In the genomic region with DNA sequence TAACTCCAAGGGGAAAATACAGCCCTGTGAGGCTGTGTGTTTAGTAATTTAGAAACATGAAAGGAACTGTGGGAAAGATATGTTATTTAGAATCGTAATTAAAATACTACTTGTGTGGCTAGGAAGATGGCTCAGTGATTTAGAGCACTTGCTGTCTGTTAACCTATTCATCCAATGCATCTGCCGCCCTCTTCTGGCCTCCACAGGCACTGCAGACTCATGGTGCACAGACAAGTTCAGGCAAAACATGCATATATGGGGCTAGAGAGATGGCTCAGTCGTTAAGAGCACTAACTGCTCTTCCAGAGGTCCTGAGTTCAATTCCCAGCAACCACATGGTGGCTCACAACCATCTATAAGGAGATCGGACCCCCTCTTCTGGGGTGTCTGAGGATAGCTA, we compare ENCODE assay signal across 9 mouse cellular contexts. TPM values are rescaled to one million over a fixed set of nuclear protein-coding genes. Genes with fewer than 3 reads are reported as not detected.
DNase-seq lines count a peak whose midpoint lies in the region; ATAC-seq and TF ChIP-seq lines count a peak whose summit lies in the region.
"Had no signal": no experiment of that assay in that cellular context is flagged by ENCODE, and none has a peak within 500 bp of the region (broad histone marks: within the 10 kb centered on the region; RNA-seq: fewer than 3 reads in every experiment).

No protein-coding gene starts in this region.

- H3K9me3 ChIP-seq in kidney, embryonic 16.5 days (ENCODE audit: low read length): peaks cover 3% of the 10 kb centered on the region; the same call in 1 of the 2 replicates
- H3K9me3 ChIP-seq in limb, embryonic 10.5 days (replicated peaks): no peaks in the 10 kb centered on the region

- no peak overlapping the region for H3K9ac ChIP-seq in kidney, embryonic 16.5 days (replicated peaks; ENCODE audit: low read length)

- no peak for ATAC-seq in kidney, embryonic 16.5 days (ENCODE audit: low FRiP score, low TSS enrichment)
- peak; percentile 45 for ATAC-seq in CD4-positive, CD25-positive, alpha-beta regulatory T cell, adult 4 months

- H3K27ac ChIP-seq in kidney, adult 2 months (ENCODE audit: insufficient read depth, low read depth, low read length): no peak overlapping the region
- H3K27ac ChIP-seq in kidney, embryonic 16.5 days (ENCODE audit: low read length): no peak overlapping the region
- H3K27ac ChIP-seq in limb, embryonic 10.5 days: no peak overlapping the region

- no peak overlapping the region for H3K4me3 ChIP-seq in kidney, adult 2 months (ENCODE audit: insufficient read depth, low read depth, low read length)
- H3K4me3 ChIP-seq in kidney, embryonic 16.5 days (ENCODE audit: low read length): no peak overlapping the region
- H3K4me3 ChIP-seq in limb, embryonic 10.5 days: no peak overlapping the region
- H3K4me3 ChIP-seq: megakaryocyte, embryonic 14.5 days had no signal

- no peaks in the 10 kb centered on the region for H3K4me1 ChIP-seq in kidney, adult 2 months (ENCODE audit: control insufficient read depth, insufficient read depth, low read length)
- H3K4me1 ChIP-seq in kidney, embryonic 16.5 days (ENCODE audit: insufficient read depth, low read length): peaks cover 3% of the 10 kb centered on the region; the same call in 1 of the 2 replicates
- H3K4me1 ChIP-seq in limb, embryonic 10.5 days: 0 out of 2 replicates have a peak, but pooled peaks cover 2% of the 10 kb centered on the region

- peak; percentile 60 for TF ChIP-seq CTCF in kidney, adult 2 months (conservative IDR thresholded peaks at IDR 0.05; ENCODE audit: insufficient read depth, insufficient read length, low read depth, low read length)

- TF ChIP-seq POLR2A in kidney, adult 2 months (IDR thresholded peaks at IDR 0.05; ENCODE audit: low read depth, low read length): no peak

- H3K4me2 ChIP-seq in kidney, embryonic 16.5 days (replicated peaks; ENCODE audit: low read depth, low read length): no peak overlapping the region

- no peaks in the 10 kb centered on the region for H3K27me3 ChIP-seq in kidney, adult 2 months (replicated peaks; ENCODE audit: control insufficient read depth, insufficient read depth, low read length)
- no peaks in the 10 kb centered on the region for H3K27me3 ChIP-seq in kidney, embryonic 16.5 days (ENCODE audit: insufficient read depth, low read length)
- no peaks in the 10 kb centered on the region for H3K27me3 ChIP-seq in limb, embryonic 10.5 days (ENCODE audit: low read depth, poor library complexity, severe bottlenecking)

- WGBS in kidney, adult 2 months: 73% methylated on average over 4 of the region's 4 CpGs
- 72% methylated on average over 4 of the region's 4 CpGs for WGBS in kidney, embryonic 16.5 days
- WGBS in limb, embryonic 10.5 days: 70% methylated on average over 4 of the region's 4 CpGs

- no peaks in the 10 kb centered on the region for H3K36me3 ChIP-seq in kidney, adult 2 months (ENCODE audit: control insufficient read depth, insufficient read depth, low read length)
- 0 out of 2 replicates have a peak, but pooled peaks cover 2% of the 10 kb centered on the region for H3K36me3 ChIP-seq in kidney, embryonic 16.5 days (ENCODE audit: insufficient read depth, low read length)
- no peaks in the 10 kb centered on the region for H3K36me3 ChIP-seq in limb, embryonic 10.5 days

- DNase-seq in kidney, adult 2 months: peak; percentile 49
- DNase-seq in T-cell, adult 2 months (ENCODE audit: low spot score): peak; percentile 65
- peak; percentile 43 for DNase-seq in limb, embryonic 10.5 days (ENCODE audit: low spot score)
- peak; percentile 45 for DNase-seq in thymus, postnatal 0 days (ENCODE audit: low spot score)
- no peak for DNase-seq in frontal cortex, postnatal 25 days (ENCODE audit: low spot score in 2 of 2)
- no peak for DNase-seq in gastrocnemius, postnatal 4 days (ENCODE audit: low spot score in 2 of 2)

RNA-seq across cellular contexts. Expression of a gene that starts 11.1 kb away (rescaled TPM):
- 3.3 and 4.1 TPM in 2 replicates for polyA plus RNA-seq in kidney, adult 2 months (2012; rRNA removed)
- 6.7 and 7.8 TPM in 2 replicates for polyA plus RNA-seq in kidney, embryonic 16.5 days (2015; fragmentation: Nextera tagmentation; extraction: Ambion mirVana)
- polyA plus RNA-seq in CD4-positive, CD25-positive, alpha-beta regulatory T cell, adult 4 months (2017; shearing (Covaris generic)): 10 to 100 TPM in 1 of 2 experiments, 1 to 10 TPM in 1; 8.9 to 12.5 TPM
- 2.8 and 3.1 TPM in 2 replicates for polyA plus RNA-seq in limb, embryonic 10.5 days (2016; fragmentation: Nextera tagmentation; extraction: Ambion mirVana)
- polyA plus RNA-seq in thymus, postnatal 0 days (2015; fragmentation: Nextera tagmentation; extraction: Ambion mirVana): 1.0 and 1.1 TPM in 2 replicates
- total RNA-seq in gastrocnemius, postnatal 4 days (2021): 10 to 100 TPM; 10.3 to 11.1 TPM

Comparison
In these comparisons a context has a peak if more than half of its experiments do, and no peak if none do; other contexts are left out.
1. DNase-seq: peak in kidney, adult 2 months (single experiment), T-cell, adult 2 months (single experiment), limb, embryonic 10.5 days (single experiment) and thymus, postnatal 0 days (single experiment); none in frontal cortex, postnatal 25 days (0 of 2) and gastrocnemius, postnatal 4 days (0 of 2).